Mouse (Mus musculus) hindbrain, embryonic 15.5 days (tissue): ENCODE measurements around the gene Tbc1d30. TPM values are rescaled to one million over a fixed set of nuclear protein-coding genes. Genes with fewer than 3 reads are reported as not detected.

Source experiments
- ATAC-seq: fragments of 200-750 bp; cut with Nextera tagmentation; 2 replicates; pipeline ENCODE4 v1.8.0; 2017; ENCODE audit warnings: low read depth, moderate number of reproducible peaks, moderate TSS enrichment; ENCODE audit not compliant: low FRiP score
- H3K27ac ChIP-seq: fragments of 300-500 bp; sonication (generic); replicated peaks from 2 replicates; pipeline ENCODE4 v1.5.1; 2015; ENCODE audit warnings: mild to moderate bottlenecking, inconsistent platforms
- H3K27me3 ChIP-seq: fragments of 300-500 bp; sonication (generic); 2 replicates; pipeline ENCODE4 v1.6.1; 2015; ENCODE audit warnings: control low read depth, inconsistent platforms
- H3K36me3 ChIP-seq: fragments of 300-500 bp; sonication (generic); 2 replicates; pipeline ENCODE4 v1.6.1; 2015; ENCODE audit warnings: control low read depth, inconsistent platforms
- H3K4me1 ChIP-seq: fragments of 300-500 bp; sonication (generic); replicated peaks from 2 replicates; pipeline ENCODE4 v1.6.1; 2015; ENCODE audit warnings: control low read depth, inconsistent platforms
- H3K4me2 ChIP-seq: fragments of 300-500 bp; sonication (generic); 2 replicates; pipeline ENCODE4 v1.6.1; 2015; ENCODE audit warnings: moderate library complexity, mild to moderate bottlenecking, inconsistent platforms
- H3K4me3 ChIP-seq: fragments of 300-500 bp; sonication (generic); 2 replicates; pipeline ENCODE4 v1.5.1; 2015; ENCODE audit warnings: mild to moderate bottlenecking, inconsistent platforms
- H3K9ac ChIP-seq: fragments of 300-500 bp; sonication (generic); 2 replicates; pipeline ENCODE4 v1.6.1; 2015; ENCODE audit warnings: inconsistent platforms
- H3K9me3 ChIP-seq: fragments of 300-500 bp; sonication (generic); 2 replicates; pipeline ENCODE4 v1.6.1; 2016; ENCODE audit warnings: control low read depth, inconsistent platforms
- WGBS: fragments of 180-500 bp; shearing (Covaris S2); methylation state at CpG from one replicate; pipeline ENCODE4 v1.1.7; 2015; 5-methylcytosine and 5-hydroxymethylcytosine counted together
- polyA plus RNA-seq: library from polyadenylated mRNA; unstranded; fragments of >200 nt; fragmentation: Nextera tagmentation; extraction: Ambion mirVana; gene quantifications from 2 replicates; pipeline ENCODE4 v1.2.1, GENCODE M21; 2015

The Tbc1d30 gene
- polyA plus RNA-seq, 1 experiment from 2014 or later = 17.3 TPM

- Histone ChIP-seq H3K27me3 (peaks cover 6% of the 10 kb centered on the region; the same call in 1 of the 2 replicates), H3K4me1 (no peaks in the 10 kb centered on the region), H3K4me2 (no peak overlapping the region), H3K9ac (no peak overlapping the region), H3K36me3 (no peaks in the 10 kb centered on the region), H3K9me3 (no peaks in the 10 kb centered on the region), H3K4me3 (no peak overlapping the region), H3K27ac (no peak overlapping the region)
- WGBS = 78% methylated on average over 7 of the region's 7 CpGs
- no peak for ATAC-seq
These were observed 98.3 kb downstream of the Tbc1d30 start for GRCm38 (mm10) chr10:121252781-121253180.

GRCm38 (mm10) chr10:121251191-121251590 lies 99.9 kb downstream of the Tbc1d30 start:
- no peaks in the 10 kb centered on the region for H3K36me3 ChIP-seq
- WGBS = 68% methylated on average over 8 of the region's 8 CpGs
- H3K4me1 ChIP-seq = no peaks in the 10 kb centered on the region
- peaks cover 6% of the 10 kb centered on the region; the same call in 1 of the 2 replicates for H3K27me3 ChIP-seq
- no peaks in the 10 kb centered on the region for H3K9me3 ChIP-seq
- no peak overlapping the region for H3K4me2 ChIP-seq
- ATAC-seq = no peak
- H3K9ac ChIP-seq = no peak overlapping the region
- no peak overlapping the region for H3K4me3 ChIP-seq
- no peak overlapping the region for H3K27ac ChIP-seq

DNA sequence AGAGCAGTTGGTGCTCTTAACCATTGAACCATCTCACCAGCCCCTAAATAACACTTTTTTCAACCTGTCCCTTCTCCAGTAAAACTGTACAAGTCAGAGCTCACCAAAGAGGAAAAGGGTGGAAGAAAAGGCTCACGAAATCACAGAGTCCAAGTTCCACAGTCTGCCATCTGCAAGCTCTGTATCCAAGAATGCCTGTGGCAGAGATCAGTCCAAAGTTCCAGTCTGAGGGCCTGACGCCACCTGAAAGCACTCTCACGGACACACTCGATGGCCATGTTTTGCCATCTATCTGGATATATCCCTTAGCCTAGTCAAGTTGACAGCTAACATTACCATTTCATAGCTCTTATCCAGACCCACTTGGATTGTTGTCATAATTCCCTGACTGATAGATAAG lies 101.3 kb downstream of the Tbc1d30 start:
- no peaks in the 10 kb centered on the region for H3K36me3 ChIP-seq
- no peaks in the 10 kb centered on the region for H3K4me1 ChIP-seq
- no peak overlapping the region for H3K27ac ChIP-seq
- 98% methylated on average over 4 of the region's 4 CpGs for WGBS
- no peak overlapping the region for H3K4me3 ChIP-seq
- no peak overlapping the region for H3K4me2 ChIP-seq
- no peaks in the 10 kb centered on the region for H3K27me3 ChIP-seq
- H3K9me3 ChIP-seq = no peaks in the 10 kb centered on the region
- ATAC-seq = no peak
- no peak overlapping the region for H3K9ac ChIP-seq

GRCm38 (mm10) chr10:121247545-121247944 lies 103.5 kb downstream of the Tbc1d30 start:
- H3K27me3 ChIP-seq = no peaks in the 10 kb centered on the region
- no peak overlapping the region for H3K4me3 ChIP-seq
- no peaks in the 10 kb centered on the region for H3K9me3 ChIP-seq
- H3K27ac ChIP-seq = no peak overlapping the region
- H3K4me2 ChIP-seq = no peak overlapping the region
- H3K9ac ChIP-seq = no peak overlapping the region
- no peaks in the 10 kb centered on the region for H3K4me1 ChIP-seq
- ATAC-seq = no peak
- H3K36me3 ChIP-seq = no peaks in the 10 kb centered on the region
- WGBS = 95% methylated on average over 11 of the region's 11 CpGs

GRCm38 (mm10) chr10:121246971-121247370 lies 104.1 kb downstream of the Tbc1d30 start:
- Histone ChIP-seq H3K9ac (no peak overlapping the region), H3K27ac (no peak overlapping the region), H3K4me1 (no peaks in the 10 kb centered on the region), H3K36me3 (no peaks in the 10 kb centered on the region), H3K4me3 (no peak overlapping the region), H3K4me2 (no peak overlapping the region), H3K27me3 (no peaks in the 10 kb centered on the region), H3K9me3 (no peaks in the 10 kb centered on the region)
- WGBS = 75% methylated on average over 21 of the region's 21 CpGs
- ATAC-seq = no peak

GRCm38 (mm10) chr10:121243373-121244207 lies 107.5 kb downstream of the Tbc1d30 start:
- Histone ChIP-seq H3K27me3 (no peaks in the 10 kb centered on the region), H3K36me3 (no peaks in the 10 kb centered on the region), H3K9me3 (no peaks in the 10 kb centered on the region), H3K4me1 (no peaks in the 10 kb centered on the region), H3K4me2 (no peak overlapping the region), H3K27ac (no peak overlapping the region), H3K4me3 (no peak overlapping the region), H3K9ac (no peak overlapping the region)
- ATAC-seq = no peak
- 83% methylated on average over 23 of the region's 23 CpGs for WGBS

DNA sequence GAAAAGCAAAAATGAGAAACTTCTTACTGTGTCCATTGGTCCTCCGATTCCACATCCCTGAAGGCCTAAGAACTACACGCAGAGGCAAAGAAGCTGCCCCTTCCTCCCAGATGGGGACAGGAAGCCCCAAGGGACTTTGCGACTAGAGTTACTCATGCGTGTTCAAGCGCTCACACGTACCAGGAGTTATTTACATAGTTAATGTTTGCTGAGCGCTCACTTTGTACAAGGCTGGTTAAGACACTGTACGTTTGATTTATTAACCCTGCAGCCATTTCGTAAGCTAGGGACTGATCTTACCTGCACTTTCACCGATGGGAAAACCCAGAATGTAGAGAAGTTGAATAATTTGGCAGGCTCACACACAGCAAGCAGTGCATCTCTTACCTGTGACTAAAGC lies 108.5 kb downstream of the Tbc1d30 start:
- Histone ChIP-seq H3K4me2 (no peak overlapping the region), H3K9ac (no peak overlapping the region), H3K4me3 (no peak overlapping the region), H3K36me3 (no peaks in the 10 kb centered on the region), H3K27ac (no peak overlapping the region), H3K9me3 (no peaks in the 10 kb centered on the region), H3K4me1 (no peaks in the 10 kb centered on the region), H3K27me3 (no peaks in the 10 kb centered on the region)
- WGBS = 62% methylated on average over 10 of the region's 10 CpGs
- no peak for ATAC-seq

DNA sequence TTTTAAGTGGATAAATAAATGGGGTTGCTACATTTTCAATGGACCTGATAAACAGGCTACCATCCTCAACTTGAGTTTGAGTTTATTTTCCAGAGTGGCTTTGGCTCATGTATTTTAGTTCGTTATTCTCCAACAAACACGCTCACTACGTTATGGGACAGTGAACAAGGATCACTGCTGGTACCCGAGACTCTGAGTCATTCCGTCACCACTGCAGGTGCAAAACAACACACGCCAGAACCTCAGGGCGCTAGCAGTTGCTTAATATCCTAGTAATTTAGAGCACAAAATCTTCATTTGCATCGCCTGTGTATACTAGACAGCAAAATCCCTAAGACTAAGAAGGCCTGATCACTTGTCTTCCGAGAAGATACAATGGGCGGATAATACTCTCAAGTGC lies 112.0 kb downstream of the Tbc1d30 start:
- H3K4me3 ChIP-seq = no peak overlapping the region
- H3K27ac ChIP-seq = no peak overlapping the region
- no peaks in the 10 kb centered on the region for H3K27me3 ChIP-seq
- H3K36me3 ChIP-seq = no peaks in the 10 kb centered on the region
- ATAC-seq = no peak
- no peak overlapping the region for H3K4me2 ChIP-seq
- H3K4me1 ChIP-seq = no peaks in the 10 kb centered on the region
- H3K9ac ChIP-seq = no peak overlapping the region
- 86% methylated on average over 10 of the region's 10 CpGs for WGBS
- H3K9me3 ChIP-seq = no peaks in the 10 kb centered on the region

DNA sequence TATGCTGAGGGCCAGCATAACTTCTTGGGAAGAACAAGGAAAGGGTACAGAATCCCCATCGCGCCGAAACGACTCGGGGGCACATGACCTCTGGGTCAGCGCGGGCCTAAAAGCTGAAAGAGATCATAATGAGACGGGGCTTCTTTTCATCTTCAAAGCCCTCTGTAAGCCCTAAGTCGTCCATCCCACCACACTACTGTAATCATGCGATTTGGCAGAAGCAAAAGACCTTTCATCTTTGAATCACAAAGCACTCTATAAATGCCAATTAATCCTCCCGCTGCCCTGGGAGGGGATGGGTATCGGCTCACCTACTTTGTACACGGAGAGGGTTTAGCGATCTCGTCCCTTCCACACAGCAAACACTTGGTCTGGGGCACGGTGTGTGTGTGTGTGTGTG lies 112.5 kb downstream of the Tbc1d30 start:
- no peak for ATAC-seq
- H3K4me1 ChIP-seq = no peaks in the 10 kb centered on the region
- no peaks in the 10 kb centered on the region for H3K27me3 ChIP-seq
- no peak overlapping the region for H3K9ac ChIP-seq
- no peak overlapping the region for H3K4me2 ChIP-seq
- H3K4me3 ChIP-seq = no peak overlapping the region
- whole genome bisulfite sequencing = 62% methylated on average over 16 of the region's 16 CpGs
- no peaks in the 10 kb centered on the region for H3K36me3 ChIP-seq
- H3K27ac ChIP-seq = no peak overlapping the region
- H3K9me3 ChIP-seq = no peaks in the 10 kb centered on the region

- H3K4me2 ChIP-seq = no peak overlapping the region
- 83% methylated on average over 5 of the region's 5 CpGs for WGBS
- no peaks in the 10 kb centered on the region for H3K27me3 ChIP-seq
- H3K27ac ChIP-seq = no peak overlapping the region
- no peak overlapping the region for H3K4me3 ChIP-seq
- H3K9me3 ChIP-seq = no peaks in the 10 kb centered on the region
- H3K9ac ChIP-seq = no peak overlapping the region
- no peak for ATAC-seq
- H3K4me1 ChIP-seq = no peaks in the 10 kb centered on the region
- H3K36me3 ChIP-seq = no peaks in the 10 kb centered on the region
These were observed 113.7 kb downstream of the Tbc1d30 start for GRCm38 (mm10) chr10:121237377-121237776.

- ATAC-seq = no peak
- 67% methylated on average over 10 of the region's 10 CpGs for WGBS
- H3K27me3 ChIP-seq = no peaks in the 10 kb centered on the region
- H3K4me1 ChIP-seq = no peaks in the 10 kb centered on the region
- no peak overlapping the region for H3K4me2 ChIP-seq
- no peaks in the 10 kb centered on the region for H3K36me3 ChIP-seq
- H3K4me3 ChIP-seq = no peak overlapping the region
- H3K9me3 ChIP-seq = no peaks in the 10 kb centered on the region
- no peak overlapping the region for H3K9ac ChIP-seq
- no peak overlapping the region for H3K27ac ChIP-seq
These were observed 115.8 kb downstream of the Tbc1d30 start for GRCm38 (mm10) chr10:121235167-121235824.

DNA sequence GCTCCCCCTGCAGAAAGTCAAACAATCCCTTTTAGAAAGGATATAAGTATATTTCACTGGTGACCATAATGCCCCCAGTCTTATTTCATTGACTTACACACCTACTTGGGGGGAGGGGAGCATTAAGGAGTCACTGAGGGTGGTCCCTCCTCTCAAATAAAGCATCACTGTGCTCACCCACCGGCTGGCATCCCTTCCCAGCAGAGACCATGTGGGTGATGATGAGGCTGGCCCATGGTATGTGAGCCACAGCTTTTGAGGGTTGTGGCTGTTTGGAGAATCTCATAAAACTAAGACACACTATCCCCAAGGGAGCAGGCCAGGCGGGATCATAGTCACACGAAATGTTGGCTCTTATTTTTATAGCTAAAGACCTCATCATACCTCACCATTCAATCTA lies 116.6 kb downstream of the Tbc1d30 start:
- Histone ChIP-seq H3K4me2 (no peak overlapping the region), H3K9ac (no peak overlapping the region), H3K9me3 (no peaks in the 10 kb centered on the region), H3K27ac (no peak overlapping the region), H3K4me1 (no peaks in the 10 kb centered on the region), H3K27me3 (no peaks in the 10 kb centered on the region), H3K36me3 (no peaks in the 10 kb centered on the region), H3K4me3 (no peak overlapping the region)
- 77% methylated on average over 3 of the region's 3 CpGs for WGBS
- no peak for ATAC-seq
